Mouse (Mus musculus): ENCODE measurements around the gene Trpm2. TPM values are rescaled to one million over a fixed set of nuclear protein-coding genes. Genes with fewer than 3 reads are reported as not detected.

Trpm2 gene
- polyA plus RNA-seq, 1 experiment from 2014 or later, result 1.5 TPM

GRCm38 (mm10) chr10:77869651-77870050 is 100.7 kb downstream of the Trpm2 start:
- H3K27me3 ChIP-seq (ENCODE audit: control insufficient read depth, insufficient read depth, low read length), result no peaks in the 10 kb centered on the region
- no peak for DNase-seq (ENCODE audit: low spot score, missing footprints)
- H3K4me2 ChIP-seq, result no peak overlapping the region
- no peaks in the 10 kb centered on the region for H3K9me3 ChIP-seq (ENCODE audit: control insufficient read depth, low read length)
- no peaks in the 10 kb centered on the region for H3K36me3 ChIP-seq (ENCODE audit: control insufficient read depth, insufficient read depth, low read length)
- 87% methylated on average over 7 of the region's 7 CpGs for WGBS
- H3K9ac ChIP-seq (ENCODE audit: low read length), result no peak overlapping the region
- H3K4me1 ChIP-seq (ENCODE audit: control insufficient read depth, insufficient read depth, low read length), result no peaks in the 10 kb centered on the region
- no peak overlapping the region for H3K4me3 ChIP-seq (ENCODE audit: low read depth, low read length)
- H3K27ac ChIP-seq (ENCODE audit: low read depth, low read length), result no peak overlapping the region
- no peak for ATAC-seq (ENCODE audit: low FRiP score)

- no peak overlapping the region for H3K4me2 ChIP-seq
Observed at GRCm38 (mm10) chr10:77867546-77867945, 102.8 kb downstream of the Trpm2 start.

GRCm38 (mm10) chr10:77864762-77865143 is 105.6 kb downstream of the Trpm2 start:
- peak overlapping the region; percentile 26 for H3K4me2 ChIP-seq
- no peaks in the 10 kb centered on the region for H3K27me3 ChIP-seq (ENCODE audit: control insufficient read depth, insufficient read depth, low read length)
- H3K4me3 ChIP-seq (ENCODE audit: low read depth, low read length), result peak overlapping the region; percentile 18; the same call in 1 of the 2 replicates
- ATAC-seq (ENCODE audit: low FRiP score), result peak; percentile 31; the same call in 1 of the 2 replicates
- H3K27ac ChIP-seq (ENCODE audit: low read depth, low read length), result no peak overlapping the region
- no peaks in the 10 kb centered on the region for H3K4me1 ChIP-seq (ENCODE audit: control insufficient read depth, insufficient read depth, low read length)
- no peaks in the 10 kb centered on the region for H3K36me3 ChIP-seq (ENCODE audit: control insufficient read depth, insufficient read depth, low read length)
- H3K9ac ChIP-seq (ENCODE audit: low read length), result peak overlapping the region; percentile 38
- DNase-seq (ENCODE audit: low spot score, missing footprints), result no peak
- 51% methylated on average over 11 of the region's 11 CpGs for WGBS
- H3K9me3 ChIP-seq (ENCODE audit: control insufficient read depth, low read length), result no peaks in the 10 kb centered on the region

More at GRCm38 (mm10) chr10:77867546-77867945, 102.8 kb downstream of the Trpm2 start:
- no peak for DNase-seq (ENCODE audit: low spot score, missing footprints)
- no peak for ATAC-seq (ENCODE audit: low FRiP score)
- Histone ChIP-seq H3K4me3 (ENCODE audit: low read depth, low read length) (no peak overlapping the region), H3K9ac (ENCODE audit: low read length) (no peak overlapping the region), H3K4me1 (ENCODE audit: control insufficient read depth, insufficient read depth, low read length) (no peaks in the 10 kb centered on the region), H3K36me3 (ENCODE audit: control insufficient read depth, insufficient read depth, low read length) (no peaks in the 10 kb centered on the region), H3K9me3 (ENCODE audit: control insufficient read depth, low read length) (no peaks in the 10 kb centered on the region), H3K27ac (ENCODE audit: low read depth, low read length) (no peak overlapping the region), H3K27me3 (ENCODE audit: control insufficient read depth, insufficient read depth, low read length) (no peaks in the 10 kb centered on the region)
- 30% methylated on average over 1 of the region's 1 CpGs for WGBS

GRCm38 (mm10) chr10:77864067-77864761 is 106.1 kb downstream of the Trpm2 start:
- Histone ChIP-seq H3K9me3 (ENCODE audit: control insufficient read depth, low read length) (no peaks in the 10 kb centered on the region), H3K4me3 (ENCODE audit: low read depth, low read length) (peak overlapping the region; percentile 18; the same call in 1 of the 2 replicates), H3K4me2 (peak overlapping the region; percentile 26), H3K27me3 (ENCODE audit: control insufficient read depth, insufficient read depth, low read length) (no peaks in the 10 kb centered on the region), H3K36me3 (ENCODE audit: control insufficient read depth, insufficient read depth, low read length) (no peaks in the 10 kb centered on the region), H3K27ac (ENCODE audit: low read depth, low read length) (no peak overlapping the region), H3K9ac (ENCODE audit: low read length) (peak overlapping the region; percentile 38; the same call in 1 of the 2 replicates), H3K4me1 (ENCODE audit: control insufficient read depth, insufficient read depth, low read length) (no peaks in the 10 kb centered on the region)
- 42% methylated on average over 14 of the region's 14 CpGs for WGBS
- peak; percentile 88 for ATAC-seq (ENCODE audit: low FRiP score)
- DNase-seq (ENCODE audit: low spot score, missing footprints), result peak; percentile 84

GRCm38 (mm10) chr10:77861675-77862074 is 108.7 kb downstream of the Trpm2 start, which contains the start of gene Gm3285:
Gene Gm3285, plus strand, starts transcription at chr10:77861975.
- Histone ChIP-seq H3K9me3 (ENCODE audit: control insufficient read depth, low read length) (no peaks in the 10 kb centered on the region), H3K4me1 (ENCODE audit: control insufficient read depth, insufficient read depth, low read length) (no peaks in the 10 kb centered on the region), H3K36me3 (ENCODE audit: control insufficient read depth, insufficient read depth, low read length) (no peaks in the 10 kb centered on the region), H3K27ac (ENCODE audit: low read depth, low read length) (no peak within 1 kb of the TSS), H3K27me3 (ENCODE audit: control insufficient read depth, insufficient read depth, low read length) (no peaks in the 10 kb centered on the region), H3K4me2 (no peak within 1 kb of the TSS), H3K4me3 (ENCODE audit: low read depth, low read length) (no peak within 1 kb of the TSS), H3K9ac (ENCODE audit: low read length) (no peak within 1 kb of the TSS)
- ATAC-seq (ENCODE audit: low FRiP score), result no peak
- peak; percentile 72 for DNase-seq (ENCODE audit: low spot score, missing footprints)
- 48% methylated on average over 7 of the region's 7 CpGs for WGBS

Other genes with a start within 250 kb of the Trpm2 start
- not detected in 2 replicates for gene Krtap12-1, start 250.0 kb downstream of the Trpm2 start, polyA plus RNA-seq (2014; fragmentation: Nextera tagmentation; extraction: Ambion mirVana)
- gene Gm10100, start 244.1 kb downstream of the Trpm2 start, polyA plus RNA-seq (2014; fragmentation: Nextera tagmentation; extraction: Ambion mirVana), result not detected in 2 replicates
- gene Gm18596, start 227.9 kb downstream of the Trpm2 start, polyA plus RNA-seq (2014; fragmentation: Nextera tagmentation; extraction: Ambion mirVana), result not detected in 2 replicates
- gene Gm9736, start 219.2 kb downstream of the Trpm2 start, polyA plus RNA-seq (2014; fragmentation: Nextera tagmentation; extraction: Ambion mirVana), result not detected in 2 replicates
- gene Gm3233, start 210.9 kb downstream of the Trpm2 start, polyA plus RNA-seq (2014; fragmentation: Nextera tagmentation; extraction: Ambion mirVana), result not detected in 2 replicates
- not detected in 2 replicates for gene Gm3238, start 199.2 kb downstream of the Trpm2 start, polyA plus RNA-seq (2014; fragmentation: Nextera tagmentation; extraction: Ambion mirVana)
- not detected in 2 replicates for gene Gm7138, start 193.6 kb downstream of the Trpm2 start, polyA plus RNA-seq (2014; fragmentation: Nextera tagmentation; extraction: Ambion mirVana)
- gene Gm3250, start 188.0 kb downstream of the Trpm2 start, polyA plus RNA-seq (2014; fragmentation: Nextera tagmentation; extraction: Ambion mirVana), result not detected in 2 replicates
- not detected in 2 replicates for gene Gm7137, start 182.4 kb downstream of the Trpm2 start, polyA plus RNA-seq (2014; fragmentation: Nextera tagmentation; extraction: Ambion mirVana)
- gene Gm9639, start 175.5 kb downstream of the Trpm2 start, polyA plus RNA-seq (2014; fragmentation: Nextera tagmentation; extraction: Ambion mirVana), result not detected in 2 replicates
- not detected in 2 replicates for gene Gm19668, start 171.4 kb downstream of the Trpm2 start, polyA plus RNA-seq (2014; fragmentation: Nextera tagmentation; extraction: Ambion mirVana)
- not detected in 2 replicates for gene Gm9507, start 158.7 kb downstream of the Trpm2 start, polyA plus RNA-seq (2014; fragmentation: Nextera tagmentation; extraction: Ambion mirVana)
- gene Gm2696, start 155.9 kb downstream of the Trpm2 start, polyA plus RNA-seq (2014; fragmentation: Nextera tagmentation; extraction: Ambion mirVana), result not detected in 2 replicates
- gene Krtap10-4, start 143.5 kb downstream of the Trpm2 start, polyA plus RNA-seq (2014; fragmentation: Nextera tagmentation; extraction: Ambion mirVana), result not detected in 2 replicates
- not detected in 2 replicates for gene Krtap10-10, start 134.6 kb downstream of the Trpm2 start, polyA plus RNA-seq (2014; fragmentation: Nextera tagmentation; extraction: Ambion mirVana)
- not detected in 2 replicates for gene Gm36176, start 123.8 kb downstream of the Trpm2 start, polyA plus RNA-seq (2014; fragmentation: Nextera tagmentation; extraction: Ambion mirVana)
- gene Gm10318, start 117.7 kb downstream of the Trpm2 start, polyA plus RNA-seq (2014; fragmentation: Nextera tagmentation; extraction: Ambion mirVana), result not detected in 2 replicates
- gene Gm3285, start 108.6 kb downstream of the Trpm2 start, polyA plus RNA-seq (2014; fragmentation: Nextera tagmentation; extraction: Ambion mirVana), result not detected in 2 replicates
- gene Lrrc3, start 68.0 kb downstream of the Trpm2 start, polyA plus RNA-seq (2014; fragmentation: Nextera tagmentation; extraction: Ambion mirVana), result 2.7 and 2.8 TPM in 2 replicates
- gene 1810043G02Rik, start 8.0 kb upstream of the Trpm2 start, polyA plus RNA-seq (2014; fragmentation: Nextera tagmentation; extraction: Ambion mirVana), result 32.3 and 36.5 TPM in 2 replicates
- 96.9 and 103 TPM in 2 replicates for gene Pfkl, start 39.5 kb upstream of the Trpm2 start, polyA plus RNA-seq (2014; fragmentation: Nextera tagmentation; extraction: Ambion mirVana)
- not detected in 2 replicates for gene Dnmt3l, start 71.4 kb upstream of the Trpm2 start, polyA plus RNA-seq (2014; fragmentation: Nextera tagmentation; extraction: Ambion mirVana)
- gene Aire, start 73.0 kb upstream of the Trpm2 start, polyA plus RNA-seq (2014; fragmentation: Nextera tagmentation; extraction: Ambion mirVana), result 0.10 TPM in 1 of 2 replicates, not detected in the other
- 1.2 and 2.5 TPM in 2 replicates for gene Icosl, start 98.7 kb upstream of the Trpm2 start, polyA plus RNA-seq (2014; fragmentation: Nextera tagmentation; extraction: Ambion mirVana)
- gene D10Jhu81e, start 199.2 kb upstream of the Trpm2 start, polyA plus RNA-seq (2014; fragmentation: Nextera tagmentation; extraction: Ambion mirVana), result 18.4 and 20.9 TPM in 2 replicates
- 17.2 and 19.0 TPM in 2 replicates for gene Pwp2, start 214.6 kb upstream of the Trpm2 start, polyA plus RNA-seq (2014; fragmentation: Nextera tagmentation; extraction: Ambion mirVana)